Mouse (Mus musculus) T-cell, adult 66 days (primary cell): Measurements from ENCODE around the gene Gm20809. TPM values are rescaled to one million over a fixed set of nuclear protein-coding genes. Genes with fewer than 3 reads are reported as not detected.

ENCODE experiments used
- total RNA-seq, 2 experiments: library from RNA; stranded (reverse); gene quantifications; 3 replicates in 1 of 2; 4 replicates in 1 of 2; pipeline ENCODE4 v1.2.4; 2023

The Gm20809 gene
- not detected for total RNA-seq

GRCm38 (mm10) chrY:24454757-24455156 is at the start of gene Gm20809:
Gm20809 (plus strand) TSS chrY:24455057.

